Mouse (Mus musculus) cerebellum, adult 9-10 months (tissue): ENCODE results near the gene Olfr372.
"Not testable (repeated sequence)": the region's sequence is repeated elsewhere in the genome, so short reads cannot be mapped to it uniquely, and the experiment has no call there.

Experiments used
- DNase-seq: peaks from one replicate; pipeline ENCODE4 v3.0.0; 2022

The Olfr372 gene

DNA sequence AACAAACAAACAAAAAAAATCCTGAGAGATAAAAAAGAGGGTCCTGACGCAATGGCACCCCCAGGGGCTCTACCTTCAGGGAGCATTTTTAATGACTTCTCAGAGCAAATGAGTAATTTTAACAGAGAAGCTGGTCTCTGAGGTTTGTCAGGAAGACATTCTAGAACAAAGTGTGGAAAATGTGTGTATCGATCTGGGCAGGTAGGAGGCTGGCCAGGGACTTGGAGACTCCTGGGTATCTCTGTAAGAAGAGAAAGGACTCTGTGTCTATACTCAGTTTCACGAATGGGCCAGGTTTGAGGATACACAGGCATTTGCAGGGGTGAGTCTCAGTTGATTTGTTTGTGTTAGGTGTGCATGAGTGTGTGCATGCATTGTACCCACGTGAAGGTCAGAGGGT, at the start of gene Olfr372:
TSS of gene Olfr372 (plus strand) at position 301 of the 400 bp plus-strand sequence.
- DNase-seq, result not testable (repeated sequence)

DNA sequence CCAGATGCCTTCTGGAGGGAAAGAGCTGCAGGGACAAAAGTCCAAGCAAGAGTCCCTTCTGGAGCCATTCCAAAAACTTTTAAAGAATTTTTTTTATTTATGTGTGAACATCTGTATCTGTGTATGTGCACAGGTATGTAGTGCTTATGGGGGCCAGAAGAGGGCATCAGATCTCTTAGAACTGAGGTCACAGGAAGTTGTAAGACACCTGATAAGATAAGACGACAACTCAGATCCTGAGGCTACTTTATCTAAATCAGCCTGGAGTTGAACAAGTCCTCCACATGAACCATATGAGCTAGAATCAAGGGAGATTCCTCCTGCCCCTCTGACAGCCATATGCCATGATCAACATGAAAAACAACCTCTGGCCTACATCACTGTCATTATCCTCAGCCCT, 41.6 kb upstream of the Olfr372 start:
- DNase-seq, result no peak

DNA sequence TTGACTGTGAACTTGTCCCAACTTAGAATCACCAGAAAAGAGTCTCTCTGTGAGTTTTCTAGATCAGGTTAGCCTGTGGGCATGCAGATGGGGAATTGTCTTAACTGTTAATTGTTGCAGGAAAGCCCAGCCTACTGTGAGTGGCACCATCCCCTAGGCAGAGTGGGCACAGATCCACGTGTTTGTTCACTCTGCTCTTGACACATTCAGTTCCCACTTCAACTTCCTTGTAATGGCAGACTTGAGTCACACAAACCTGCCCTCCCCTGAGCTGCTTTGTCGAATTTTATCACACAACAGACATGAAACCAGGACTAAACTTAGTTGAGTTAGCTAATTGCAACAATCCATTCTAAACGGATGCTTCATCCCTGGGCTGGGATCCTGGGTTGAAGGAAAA, 40.8 kb upstream of the Olfr372 start:
- no peak for DNase-seq

DNA sequence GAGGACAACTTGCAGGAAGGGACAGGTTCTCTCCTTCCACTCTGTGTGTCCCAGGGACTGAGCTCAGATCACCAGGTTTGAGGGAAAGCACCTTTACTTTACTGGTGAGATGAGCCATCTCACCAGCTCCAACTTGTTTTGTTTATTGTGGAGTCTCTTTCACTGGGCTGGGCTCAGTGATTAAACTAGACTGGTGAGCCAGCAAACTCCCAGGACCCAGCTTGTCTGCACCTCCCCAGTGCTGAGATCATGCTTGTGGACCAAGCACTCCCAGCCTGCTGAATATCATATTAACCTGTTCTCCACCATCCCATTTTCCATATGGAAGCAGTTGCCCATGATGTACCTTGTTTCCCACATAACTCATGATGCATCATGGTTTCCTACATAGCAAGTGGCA, 38.1 kb upstream of the Olfr372 start:
- no peak for DNase-seq

DNA sequence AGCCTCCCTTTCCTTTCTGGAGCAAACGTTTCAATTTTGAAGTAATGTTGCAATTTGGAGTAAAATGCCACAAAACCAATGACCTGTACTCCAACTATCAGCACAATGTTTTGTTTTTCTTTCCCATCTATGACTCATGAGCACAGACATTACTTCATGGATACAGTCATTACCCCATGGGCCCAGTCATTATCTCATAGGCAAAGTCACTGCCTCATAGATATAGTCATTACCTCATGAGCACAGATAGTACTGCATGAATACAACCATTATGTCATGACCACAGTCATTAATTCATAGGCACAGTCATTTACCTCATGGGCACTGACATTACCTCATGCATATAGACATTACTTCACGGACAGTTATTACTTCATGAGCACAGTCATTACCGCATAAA, 35.1 kb upstream of the Olfr372 start:
- DNase-seq, result no peak

DNA sequence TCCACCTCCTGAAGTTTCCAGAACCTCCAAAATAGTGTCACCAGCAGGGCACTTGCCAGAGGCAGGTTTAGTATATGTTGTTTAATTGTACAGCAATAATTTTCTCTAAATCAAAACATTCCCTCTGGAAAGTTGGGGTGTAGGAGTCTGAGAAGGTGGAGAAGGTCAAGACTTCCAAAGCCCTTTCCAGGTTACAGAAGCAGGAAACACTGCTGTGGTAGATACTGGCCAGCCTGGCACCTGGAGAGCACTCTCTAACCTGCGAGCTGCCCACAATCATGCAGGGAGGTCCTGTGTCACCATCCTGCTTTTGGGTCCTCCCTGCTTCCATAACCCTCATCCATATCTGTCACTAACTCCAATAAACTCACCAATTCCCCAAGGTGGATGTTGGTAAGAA, 34.3 kb upstream of the Olfr372 start:
- DNase-seq, result no peak

DNA sequence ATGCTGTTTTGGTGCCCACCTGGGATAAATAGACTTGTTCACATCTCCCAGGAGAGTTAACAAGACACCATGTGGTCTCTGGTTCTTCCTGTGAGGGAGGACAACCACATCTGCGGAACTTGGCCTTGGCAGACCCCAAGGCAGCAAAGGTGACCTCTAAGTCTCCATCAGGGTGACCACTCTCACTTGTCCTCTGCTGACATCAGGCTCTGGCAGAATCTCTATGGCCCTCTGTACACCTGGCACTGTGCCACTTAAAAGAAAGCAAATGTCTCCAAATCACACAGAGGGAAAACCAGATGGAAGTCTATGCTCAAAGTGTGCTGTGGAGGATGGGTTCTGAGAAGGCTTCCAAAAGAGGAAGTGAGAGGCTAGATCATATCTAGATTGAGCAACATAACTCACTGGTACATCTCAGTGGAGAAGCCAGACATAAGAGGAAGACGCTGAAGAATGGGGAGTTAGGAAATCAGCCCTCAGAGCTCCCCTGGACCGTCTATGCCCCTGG, 32.8 kb upstream of the Olfr372 start:
- DNase-seq, result no peak

DNA sequence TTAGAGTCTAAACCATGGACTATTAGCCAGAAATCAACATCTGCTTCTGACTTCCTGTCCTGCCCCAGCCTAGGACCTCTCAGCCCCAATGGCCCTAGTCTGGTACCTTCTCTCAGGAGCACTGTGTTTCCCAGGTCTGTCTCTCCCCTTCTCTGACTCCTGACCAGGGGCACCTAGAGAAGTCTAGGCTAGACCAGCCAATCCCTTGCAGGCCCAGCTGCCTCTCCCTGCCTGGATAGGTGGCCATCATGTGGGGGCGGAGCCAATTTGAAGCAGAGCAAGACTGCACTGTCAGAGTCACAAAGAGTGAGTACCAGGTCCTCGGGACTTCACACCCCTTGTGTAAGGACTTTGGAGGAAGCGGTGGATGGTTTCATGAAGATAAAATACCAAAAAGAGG, 31.5 kb upstream of the Olfr372 start, which contains the start of gene Cyp4f18:
TSS of gene Cyp4f18 (minus strand) at position 154 of the 400 bp plus-strand sequence.
- no peak for DNase-seq

DNA sequence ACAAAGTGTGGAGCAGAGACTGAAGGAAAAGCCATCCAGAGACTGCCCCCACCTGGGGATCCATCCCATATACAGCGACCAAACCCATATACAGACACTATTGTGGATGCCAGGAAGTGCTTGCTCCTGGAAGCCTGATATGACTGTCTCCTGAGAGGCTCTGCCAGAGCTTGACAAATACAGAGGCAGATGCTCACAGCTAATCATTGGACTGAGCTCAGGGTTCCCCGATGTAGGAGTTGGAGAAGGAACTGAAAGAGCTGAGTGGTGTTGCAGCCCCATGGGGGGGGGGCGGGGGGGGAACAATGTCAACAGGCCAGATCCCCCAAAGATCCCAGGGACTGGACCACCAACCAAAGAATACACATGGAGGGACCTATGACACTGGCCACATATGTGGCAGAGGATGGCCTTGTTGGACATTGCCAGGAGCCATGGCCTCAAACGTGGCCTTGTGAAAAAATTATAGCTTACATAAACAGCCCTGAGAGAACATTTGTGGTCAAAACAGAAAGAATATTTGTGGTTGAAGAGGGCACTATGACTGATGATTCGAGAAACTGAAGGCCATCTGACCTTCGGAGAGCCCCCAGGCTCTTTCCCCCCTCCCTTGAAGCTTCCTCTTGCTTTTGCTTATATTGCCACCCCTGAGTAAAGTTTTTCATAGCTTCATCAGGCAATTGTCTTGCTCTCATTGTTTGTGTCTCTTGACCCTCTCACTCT, 27.4 kb upstream of the Olfr372 start:
- DNase-seq, result not testable (repeated sequence)

DNA sequence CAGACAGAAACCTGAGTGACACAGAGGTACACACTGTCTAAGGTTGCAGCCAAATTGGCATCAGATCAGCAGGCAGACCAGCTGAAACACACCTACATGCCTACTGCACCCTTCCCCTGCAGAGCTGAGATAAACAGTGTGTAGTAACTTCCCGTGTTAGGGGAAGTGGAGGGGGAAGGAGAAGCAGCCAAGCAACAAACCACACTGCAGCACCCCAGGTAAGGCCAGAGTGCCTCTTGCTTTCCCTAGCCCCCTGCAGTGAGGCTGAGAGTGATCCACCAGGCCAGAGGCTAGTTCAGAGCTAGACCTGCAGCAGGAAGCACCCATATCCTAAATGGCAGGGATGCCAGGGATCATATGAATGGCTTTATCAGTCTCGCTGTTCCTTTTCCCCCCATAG, 23.7 kb upstream of the Olfr372 start:
- not testable (repeated sequence) for DNase-seq

DNA sequence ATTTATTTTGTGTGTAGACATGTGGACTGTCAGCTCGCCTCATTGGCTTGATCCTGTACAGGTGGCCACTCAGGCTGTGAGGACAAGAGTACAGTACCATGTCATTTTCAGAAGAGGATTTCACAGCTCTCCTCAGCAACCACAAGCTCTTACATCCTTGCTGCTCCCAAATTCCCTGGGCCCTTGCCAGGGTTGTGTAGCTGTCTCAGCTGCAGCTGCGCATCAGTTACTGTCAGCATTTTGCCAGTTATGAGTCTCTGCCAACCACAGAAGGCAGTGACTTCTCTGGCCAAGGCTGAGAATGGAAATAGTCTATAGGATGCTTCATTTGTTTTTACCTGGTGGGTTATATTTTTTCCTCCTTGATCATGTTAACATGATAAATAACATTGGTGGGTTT, 22.9 kb upstream of the Olfr372 start:
- DNase-seq, result no peak

DNA sequence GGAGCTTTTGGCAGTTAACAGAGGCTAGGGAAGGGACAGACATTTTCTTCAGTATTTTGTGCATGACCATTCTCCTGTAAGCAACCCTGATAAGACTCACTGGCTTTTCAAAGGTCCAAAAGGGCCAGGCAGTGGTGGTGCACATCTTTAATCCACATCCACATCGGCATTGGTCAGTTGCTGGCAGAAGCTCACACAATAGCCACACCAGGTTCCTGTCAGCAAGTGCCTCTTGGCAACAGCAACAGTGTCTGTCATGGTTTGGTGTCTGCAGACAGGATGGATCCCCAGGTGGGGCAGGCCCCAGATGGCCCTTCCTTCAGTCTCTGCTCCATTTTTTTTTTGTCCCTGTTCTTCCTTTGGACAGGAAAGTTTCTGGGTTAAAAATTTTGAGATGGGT, 22.0 kb upstream of the Olfr372 start:
- peak; percentile 31 for DNase-seq

DNA sequence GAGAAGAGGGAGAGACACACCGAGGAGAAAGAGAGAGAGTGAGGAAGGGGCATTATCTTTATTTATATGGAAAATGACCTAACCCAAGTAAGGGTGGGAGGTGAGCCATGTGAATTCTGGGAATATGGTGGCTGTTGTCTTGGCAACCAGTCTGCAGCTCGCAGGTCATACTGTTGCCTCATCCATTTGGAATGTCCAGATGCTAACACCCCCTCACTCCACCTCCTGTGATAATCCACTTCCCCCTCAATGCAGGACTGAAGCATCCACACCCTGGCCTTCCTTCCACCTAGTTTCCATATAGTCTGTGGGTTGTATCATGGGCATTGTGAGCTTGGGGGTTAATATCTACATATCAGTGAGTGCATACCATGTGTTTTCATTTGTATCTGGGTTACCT, 21.2 kb upstream of the Olfr372 start:
- DNase-seq, result no peak

DNA sequence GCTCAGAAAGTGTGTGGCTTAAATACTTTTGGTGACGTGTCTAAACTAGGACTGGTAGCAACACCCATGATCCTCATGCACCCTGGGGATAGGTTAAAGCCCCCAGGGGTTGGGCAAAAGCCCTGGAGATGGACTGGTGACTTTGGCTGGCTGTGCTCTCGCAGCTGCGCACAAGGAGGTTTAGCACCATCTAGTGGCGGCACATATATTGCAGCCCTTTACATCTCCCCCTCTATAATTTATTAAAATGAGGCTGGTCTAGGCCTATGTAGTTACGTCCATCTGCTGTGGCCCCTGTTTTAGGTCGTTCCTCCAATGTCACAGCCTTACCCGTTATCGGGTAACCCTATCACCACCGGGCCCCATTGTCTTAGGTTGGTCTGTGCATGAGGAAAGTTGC, 16.1 kb upstream of the Olfr372 start:
- DNase-seq, result peak; percentile 50

DNA sequence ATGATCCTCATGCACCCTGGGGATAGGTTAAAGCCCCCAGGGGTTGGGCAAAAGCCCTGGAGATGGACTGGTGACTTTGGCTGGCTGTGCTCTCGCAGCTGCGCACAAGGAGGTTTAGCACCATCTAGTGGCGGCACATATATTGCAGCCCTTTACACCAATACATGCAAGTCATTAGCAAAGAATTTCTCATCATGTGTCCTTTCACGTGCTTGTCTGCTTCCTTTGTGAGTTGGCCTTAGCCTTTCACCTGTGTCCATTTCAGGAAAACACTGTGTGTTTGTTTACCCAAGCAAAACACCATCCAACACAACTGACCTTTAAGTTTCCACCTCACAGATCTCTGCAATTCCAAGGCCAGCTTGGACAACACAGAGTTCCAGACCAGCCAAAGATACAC, 8.1 kb upstream of the Olfr372 start:
- DNase-seq, result peak; percentile 52

DNA sequence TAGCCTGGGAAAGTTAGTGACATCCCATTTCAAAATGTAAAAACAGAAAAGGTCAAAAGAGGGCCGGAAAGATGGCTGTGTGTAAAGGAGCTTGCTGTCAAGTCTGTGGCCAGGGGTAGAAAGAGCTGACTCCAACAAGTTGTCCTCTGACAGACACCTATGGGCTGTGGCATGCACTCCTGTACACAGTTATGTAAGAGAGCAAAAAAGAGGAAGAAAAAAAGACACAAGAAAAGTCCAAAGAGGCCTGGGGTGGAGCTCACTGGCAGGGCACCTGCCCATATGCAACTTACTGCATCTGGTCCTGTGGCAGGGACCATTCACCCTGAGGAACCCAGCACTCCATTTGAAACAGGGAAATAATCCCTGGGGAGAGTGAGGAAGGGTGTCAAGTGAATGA, 1.5 kb downstream of the Olfr372 start:
- no peak for DNase-seq

DNA sequence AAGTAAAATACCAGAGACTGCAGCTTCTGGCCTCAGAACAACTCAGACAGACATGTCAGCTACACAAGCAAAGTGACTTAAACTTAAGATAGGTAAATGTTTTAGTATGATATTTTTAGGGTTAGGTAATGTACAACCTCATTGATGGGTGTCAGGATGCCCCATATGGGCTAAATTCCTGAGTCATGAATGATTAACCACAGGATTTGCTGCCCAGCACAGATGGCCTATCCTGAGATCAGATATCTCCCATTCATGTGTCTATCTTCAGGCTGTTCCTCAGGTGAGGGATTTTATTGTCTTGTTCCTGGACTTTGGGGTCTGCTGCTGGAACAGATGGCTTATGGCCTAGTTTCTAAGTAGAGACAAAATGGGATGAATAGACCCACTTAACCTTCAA, 13.6 kb downstream of the Olfr372 start:
- DNase-seq, result not testable (repeated sequence)

DNA sequence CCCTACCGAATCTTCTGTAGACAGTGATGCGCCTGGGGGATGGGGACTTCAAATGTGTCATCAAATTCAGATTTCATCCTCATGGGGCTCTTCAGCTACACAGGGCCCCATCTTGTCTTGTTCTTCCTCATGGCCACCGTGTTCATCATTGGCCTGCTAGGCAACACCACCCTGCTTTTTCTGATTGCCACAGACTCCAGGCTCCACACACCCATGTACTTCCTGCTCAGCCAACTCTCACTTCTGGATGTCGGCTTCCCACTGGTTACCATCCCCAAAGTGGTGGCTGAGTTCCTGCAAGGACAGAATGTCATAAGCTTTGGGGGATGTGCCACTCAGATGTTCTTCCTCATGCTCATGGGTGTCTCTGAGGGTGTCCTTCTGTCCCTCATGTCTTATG, 16.6 kb downstream of the Olfr372 start:
- not testable (repeated sequence) for DNase-seq

DNA sequence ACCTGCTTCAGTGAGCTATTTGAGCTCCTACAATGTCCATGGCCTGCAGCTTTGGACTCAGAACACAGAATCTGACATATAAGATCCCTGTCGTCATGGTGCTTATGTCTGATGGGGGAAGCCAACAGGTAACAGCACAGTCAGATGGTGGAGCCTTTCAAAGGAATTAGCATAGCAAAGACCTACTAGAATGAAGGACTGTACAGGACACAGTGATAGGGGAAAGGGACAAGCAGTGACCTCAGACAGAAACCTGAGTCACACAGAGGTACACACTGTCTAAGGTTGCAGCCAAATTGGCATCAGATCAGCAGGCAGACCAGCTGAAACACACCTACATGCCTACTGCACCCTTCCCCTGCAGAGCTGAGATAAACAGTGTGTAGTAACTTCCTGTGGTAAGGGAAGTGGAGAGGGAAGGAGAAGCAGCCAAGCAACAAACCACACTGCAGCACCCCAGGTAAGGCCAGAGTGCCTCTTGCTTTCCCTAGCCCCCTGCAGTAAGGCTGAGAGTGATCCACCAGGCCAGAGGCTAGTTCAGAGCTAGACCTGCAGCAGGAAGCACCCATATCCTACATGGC, 25.9 kb downstream of the Olfr372 start:
- DNase-seq, result not testable (repeated sequence)

DNA sequence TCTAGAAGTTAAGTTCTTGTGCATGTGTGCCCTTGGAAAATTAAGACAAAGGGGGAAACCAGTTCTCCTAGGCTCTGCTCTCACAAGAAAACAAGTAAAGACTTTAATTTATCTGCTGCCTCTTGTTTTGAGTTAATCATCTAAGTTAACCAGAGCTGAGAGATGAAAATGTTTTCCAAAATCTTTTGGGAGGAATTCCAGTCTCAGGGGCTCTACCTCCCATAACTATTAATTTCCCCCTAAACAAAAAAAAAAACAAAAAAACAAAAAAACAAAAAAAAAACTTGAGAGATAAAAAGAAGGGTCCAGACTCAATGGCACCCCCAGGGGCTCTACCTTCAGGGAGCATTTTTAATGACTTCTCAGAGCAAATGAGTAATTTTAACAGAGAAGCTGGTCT, 41.9 kb downstream of the Olfr372 start, which contains the start of gene Olfr373:
TSS of gene Olfr373 (plus strand) at position 301 of the 400 bp plus-strand sequence.
- DNase-seq, result not testable (repeated sequence)

DNA sequence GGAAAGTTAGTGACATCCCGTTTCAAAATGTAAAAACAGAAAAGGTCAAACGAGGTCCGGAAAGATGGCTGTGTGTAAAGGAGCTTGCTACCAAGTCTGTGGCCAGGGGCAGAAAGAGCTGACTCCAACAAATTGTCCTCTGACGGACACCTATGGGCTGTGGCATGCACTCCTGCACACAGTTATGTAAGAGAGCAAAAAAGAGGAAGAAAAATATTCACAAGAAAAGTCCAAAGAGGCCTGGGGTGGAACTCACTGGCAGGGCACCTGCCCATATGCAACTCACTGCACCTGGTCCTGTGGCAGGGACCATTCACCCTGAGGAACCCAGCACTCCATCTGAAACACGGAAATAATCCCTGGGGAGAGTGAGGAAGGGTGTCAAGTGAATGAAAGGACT, 43.7 kb downstream of the Olfr372 start:
- DNase-seq, result no peak

DNA sequence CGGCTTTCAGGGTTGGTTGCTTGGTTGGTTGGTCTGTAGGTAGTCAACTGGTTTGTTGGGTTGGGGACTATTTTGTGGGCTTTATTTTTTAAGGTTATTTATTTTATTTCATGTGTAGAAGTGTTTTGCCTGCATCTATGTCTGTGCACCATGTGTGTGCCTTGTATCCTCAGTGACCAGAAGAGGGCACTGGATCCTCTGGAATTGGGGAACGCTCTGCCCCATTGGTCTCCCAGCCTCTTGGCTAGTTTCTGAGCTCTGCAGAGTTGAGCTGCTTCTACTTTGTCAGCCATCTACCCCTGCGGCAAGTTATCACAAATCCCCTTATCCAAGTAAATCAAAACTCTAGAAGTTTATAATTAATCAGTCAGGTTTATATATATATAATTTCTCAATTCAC, 46.6 kb downstream of the Olfr372 start:
- DNase-seq, result not testable (repeated sequence)

DNA sequence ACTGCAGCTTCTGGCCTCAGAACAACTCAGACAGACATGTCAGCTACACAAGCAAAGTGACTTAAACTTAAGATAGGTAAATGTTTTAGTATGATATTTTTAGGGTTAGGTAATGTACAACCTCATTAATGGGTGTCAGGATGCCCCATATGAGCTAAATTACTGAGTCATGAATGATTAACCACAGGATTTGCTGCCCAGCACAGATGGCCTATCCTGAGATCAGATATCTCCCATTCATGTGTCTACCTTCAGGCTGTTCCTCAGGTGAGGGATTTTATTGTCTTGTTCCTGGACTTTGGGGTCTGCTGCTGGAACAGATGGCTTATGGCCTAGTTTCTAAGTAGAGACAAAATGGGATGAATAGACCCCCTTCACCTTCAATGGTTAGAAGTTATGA, 55.7 kb downstream of the Olfr372 start:
- not testable (repeated sequence) for DNase-seq

DNA sequence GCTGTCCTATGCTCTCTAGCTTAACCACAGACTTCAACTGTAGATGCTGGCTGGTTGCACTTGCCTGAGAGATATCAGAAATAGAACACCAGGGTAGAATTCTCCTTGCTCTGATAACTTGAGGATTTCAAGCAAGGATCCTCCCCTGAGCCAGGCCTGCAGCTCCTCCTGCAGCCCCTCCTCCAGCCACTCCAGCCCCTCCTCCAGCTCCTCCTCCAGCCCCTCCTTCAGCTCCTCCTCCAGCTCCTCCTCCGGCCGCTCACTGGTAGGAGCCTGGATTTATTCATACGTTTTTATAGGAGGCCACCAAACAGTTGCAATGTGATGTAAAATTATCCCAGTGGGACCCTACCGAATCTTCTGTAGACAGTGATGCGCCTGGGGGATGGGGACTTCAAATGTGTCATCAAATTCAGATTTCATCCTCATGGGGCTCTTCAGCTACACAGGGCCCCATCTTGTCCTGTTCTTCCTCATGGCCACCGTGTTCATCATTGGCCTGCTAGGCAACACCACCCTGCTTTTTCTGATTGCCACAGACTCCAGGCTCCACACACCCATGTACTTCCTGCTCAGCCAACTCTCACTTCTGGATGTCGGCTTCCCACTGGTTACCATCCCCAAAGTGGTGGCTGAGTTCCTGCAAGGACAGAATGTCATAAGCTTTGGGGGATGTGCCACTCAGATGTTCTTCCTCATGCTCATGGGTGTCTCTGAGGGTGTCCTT, 58.5 kb downstream of the Olfr372 start:
- DNase-seq, result peak; percentile 1
